Mouse (Mus musculus) limb, embryonic 15.5 days (tissue): ENCODE measurements around the gene Usp2. TPM values are rescaled to one million over a fixed set of nuclear protein-coding genes. Genes with fewer than 3 reads are reported as not detected.

Source experiments
- ATAC-seq: fragments of 200-750 bp; cut with Nextera tagmentation; 2 replicates; pipeline ENCODE4 v1.8.0; 2017; ENCODE audit warnings: low read depth, moderate TSS enrichment; ENCODE audit not compliant: insufficient number of reproducible peaks, low FRiP score, low TSS enrichment
- H3K27ac ChIP-seq: fragments of 300-500 bp; sonication (generic); 2 replicates; pipeline ENCODE4 v1.5.1; 2015; ENCODE audit warnings: moderate library complexity, mild to moderate bottlenecking, inconsistent platforms
- H3K27me3 ChIP-seq: fragments of 300-500 bp; sonication (generic); 2 replicates; pipeline ENCODE4 v1.6.1; 2015; ENCODE audit warnings: inconsistent platforms
- H3K36me3 ChIP-seq: fragments of 300-500 bp; sonication (generic); 2 replicates; pipeline ENCODE4 v1.6.1; 2015; ENCODE audit warnings: inconsistent platforms
- H3K4me1 ChIP-seq: fragments of 300-500 bp; sonication (generic); 2 replicates; pipeline ENCODE4 v1.6.1; 2015; ENCODE audit warnings: inconsistent platforms
- H3K4me2 ChIP-seq: fragments of 300-500 bp; sonication (generic); 2 replicates; pipeline ENCODE4 v1.6.1; 2015; ENCODE audit warnings: mild to moderate bottlenecking, inconsistent platforms
- H3K4me3 ChIP-seq: fragments of 300-500 bp; sonication (generic); 2 replicates; pipeline ENCODE4 v1.5.1; 2015; ENCODE audit warnings: mild to moderate bottlenecking, inconsistent platforms
- H3K9ac ChIP-seq: fragments of 300-500 bp; sonication (generic); 2 replicates; pipeline ENCODE4 v1.6.1; 2015; ENCODE audit warnings: inconsistent platforms
- H3K9me3 ChIP-seq: fragments of 300-500 bp; sonication (generic); 2 replicates; pipeline ENCODE4 v1.6.1; 2016; ENCODE audit warnings: inconsistent platforms
- WGBS: fragments of 180-500 bp; shearing (Covaris S2); methylation state at CpG from one replicate; pipeline ENCODE4 v1.1.7; 2015; 5-methylcytosine and 5-hydroxymethylcytosine counted together
- polyA plus RNA-seq: library from polyadenylated mRNA; unstranded; fragments of >200 nt; fragmentation: Nextera tagmentation; extraction: Ambion mirVana; gene quantifications from 2 replicates; pipeline ENCODE4 v1.2.1, GENCODE M21; 2015

Gene Usp2
- polyA plus RNA-seq, 1 experiment from 2014 or later = 22.5 TPM

GRCm38 (mm10) chr9:44079997-44080780, 13.4 kb downstream of the Usp2 start:
- Histone ChIP-seq H3K27ac (no peak overlapping the region; the same call in 1 of the 2 replicates), H3K36me3 (no peaks in the 10 kb centered on the region), H3K4me3 (no peak overlapping the region), H3K4me2 (no peak overlapping the region), H3K9ac (no peak overlapping the region), H3K9me3 (no peaks in the 10 kb centered on the region), H3K27me3 (no peaks in the 10 kb centered on the region), H3K4me1 (peaks cover 55% of the 10 kb centered on the region)
- 56% methylated on average over 10 of the region's 10 CpGs for WGBS
- no peak for ATAC-seq

- WGBS = 58% methylated on average over 5 of the region's 5 CpGs
- no peaks in the 10 kb centered on the region for H3K9me3 ChIP-seq
- no peak for ATAC-seq
- H3K27me3 ChIP-seq = peaks cover 4% of the 10 kb centered on the region; the same call in 1 of the 2 replicates
- H3K4me1 ChIP-seq = peaks cover 62% of the 10 kb centered on the region
- no peak overlapping the region for H3K4me3 ChIP-seq
- no peak overlapping the region for H3K9ac ChIP-seq
- H3K4me2 ChIP-seq = no peak overlapping the region
- no peaks in the 10 kb centered on the region for H3K36me3 ChIP-seq
- H3K27ac ChIP-seq = no peak overlapping the region
These were observed 14.1 kb downstream of the Usp2 start for GRCm38 (mm10) chr9:44080953-44081352.

DNA sequence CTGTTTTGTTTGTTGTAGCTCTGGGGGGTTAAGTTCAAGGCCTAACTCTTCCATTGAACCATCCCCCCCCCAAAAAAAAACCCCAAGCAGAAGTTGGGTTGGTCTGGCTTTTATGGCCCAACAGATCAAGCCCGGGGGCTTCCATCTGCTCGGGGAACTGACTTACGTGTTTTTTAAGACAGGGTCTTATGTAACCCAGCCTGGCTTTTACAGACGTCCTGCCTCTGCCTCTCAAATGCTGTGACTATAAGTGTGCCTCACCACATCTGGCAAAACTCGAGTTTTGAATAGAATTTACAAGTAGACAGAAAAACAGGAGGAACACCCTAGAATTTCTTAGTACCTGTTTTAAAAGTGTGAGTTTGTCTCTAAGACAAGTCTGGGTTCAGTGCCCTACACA, 14.8 kb downstream of the Usp2 start:
- 22% methylated on average over 5 of the region's 5 CpGs for WGBS
- no peak for ATAC-seq
- H3K4me3 ChIP-seq = no peak overlapping the region
- no peak overlapping the region for H3K27ac ChIP-seq
- no peaks in the 10 kb centered on the region for H3K9me3 ChIP-seq
- H3K27me3 ChIP-seq = peaks cover 8% of the 10 kb centered on the region; the same call in 1 of the 2 replicates
- no peak overlapping the region for H3K4me2 ChIP-seq
- peaks cover 66% of the 10 kb centered on the region for H3K4me1 ChIP-seq
- H3K9ac ChIP-seq = no peak overlapping the region
- no peaks in the 10 kb centered on the region for H3K36me3 ChIP-seq

- no peak overlapping the region for H3K4me2 ChIP-seq
- H3K4me3 ChIP-seq = no peak overlapping the region
- no peaks in the 10 kb centered on the region for H3K9me3 ChIP-seq
- 76% methylated on average over 5 of the region's 5 CpGs for WGBS
- peaks cover 8% of the 10 kb centered on the region; the same call in 1 of the 2 replicates for H3K27me3 ChIP-seq
- H3K27ac ChIP-seq = no peak overlapping the region
- ATAC-seq = no peak
- no peaks in the 10 kb centered on the region for H3K36me3 ChIP-seq
- H3K9ac ChIP-seq = no peak overlapping the region
- H3K4me1 ChIP-seq = peaks cover 70% of the 10 kb centered on the region
These were observed 15.4 kb downstream of the Usp2 start for GRCm38 (mm10) chr9:44082266-44082665.

DNA sequence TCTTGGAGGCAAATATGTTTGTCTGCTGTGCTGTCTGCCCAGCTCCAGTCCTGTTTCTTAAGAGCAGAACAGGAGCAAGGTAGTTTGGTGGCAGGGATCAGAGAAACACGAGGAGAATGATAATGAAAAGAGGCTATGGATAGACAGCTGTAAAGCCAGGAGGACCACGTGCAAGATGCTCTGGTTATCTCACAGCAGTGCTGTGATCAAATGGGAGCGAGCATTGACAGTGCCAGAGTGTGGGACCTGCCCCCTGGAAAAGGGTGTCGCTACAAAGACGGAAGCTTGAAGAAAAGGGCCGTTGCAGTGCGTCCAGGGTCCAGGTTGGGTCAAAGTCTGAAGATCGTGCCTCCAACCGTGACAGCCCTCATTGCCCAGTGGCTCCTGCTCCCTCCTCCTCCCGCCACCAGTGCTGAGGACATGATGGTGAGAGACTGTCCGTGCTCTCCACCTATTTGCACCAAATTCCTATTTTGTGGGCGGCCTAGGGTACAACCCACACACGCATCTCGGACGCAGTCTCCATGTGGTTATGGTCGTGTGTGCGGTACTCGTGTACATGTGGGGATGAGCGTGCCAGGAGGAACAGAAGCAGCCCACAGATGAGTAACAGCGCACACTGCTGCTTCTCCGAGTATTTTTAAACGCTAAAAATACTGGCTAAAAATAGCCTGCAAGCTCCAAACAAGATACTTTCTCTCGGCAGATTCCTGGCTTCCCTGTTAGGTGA, 16.7 kb downstream of the Usp2 start:
- peak overlapping the region; percentile 98 for H3K4me2 ChIP-seq
- H3K4me1 ChIP-seq = peaks cover 71% of the 10 kb centered on the region
- H3K4me3 ChIP-seq = peak overlapping the region; percentile 61; the same call in 1 of the 2 replicates
- H3K36me3 ChIP-seq = no peaks in the 10 kb centered on the region
- 0 out of 2 replicates have a peak overlapping the region, but pooled peaks have one; percentile 5 for H3K27ac ChIP-seq
- ATAC-seq = no peak
- WGBS = 13% methylated on average over 23 of the region's 23 CpGs
- H3K9ac ChIP-seq = no peak overlapping the region
- no peaks in the 10 kb centered on the region for H3K9me3 ChIP-seq
- H3K27me3 ChIP-seq = peaks cover 8% of the 10 kb centered on the region; the same call in 1 of the 2 replicates

GRCm38 (mm10) chr9:44084236-44084635, 17.4 kb downstream of the Usp2 start:
- Histone ChIP-seq H3K9ac (peak overlapping the region; percentile 47), H3K27me3 (peaks cover 8% of the 10 kb centered on the region; the same call in 1 of the 2 replicates), H3K4me1 (peaks cover 67% of the 10 kb centered on the region), H3K4me3 (peak overlapping the region; percentile 61), H3K4me2 (peak overlapping the region; percentile 98), H3K36me3 (no peaks in the 10 kb centered on the region), H3K27ac (0 out of 2 replicates have a peak overlapping the region, but pooled peaks have one; percentile 5), H3K9me3 (no peaks in the 10 kb centered on the region)
- ATAC-seq = no peak
- under 1% methylated on average over 14 of the region's 14 CpGs for WGBS

DNA sequence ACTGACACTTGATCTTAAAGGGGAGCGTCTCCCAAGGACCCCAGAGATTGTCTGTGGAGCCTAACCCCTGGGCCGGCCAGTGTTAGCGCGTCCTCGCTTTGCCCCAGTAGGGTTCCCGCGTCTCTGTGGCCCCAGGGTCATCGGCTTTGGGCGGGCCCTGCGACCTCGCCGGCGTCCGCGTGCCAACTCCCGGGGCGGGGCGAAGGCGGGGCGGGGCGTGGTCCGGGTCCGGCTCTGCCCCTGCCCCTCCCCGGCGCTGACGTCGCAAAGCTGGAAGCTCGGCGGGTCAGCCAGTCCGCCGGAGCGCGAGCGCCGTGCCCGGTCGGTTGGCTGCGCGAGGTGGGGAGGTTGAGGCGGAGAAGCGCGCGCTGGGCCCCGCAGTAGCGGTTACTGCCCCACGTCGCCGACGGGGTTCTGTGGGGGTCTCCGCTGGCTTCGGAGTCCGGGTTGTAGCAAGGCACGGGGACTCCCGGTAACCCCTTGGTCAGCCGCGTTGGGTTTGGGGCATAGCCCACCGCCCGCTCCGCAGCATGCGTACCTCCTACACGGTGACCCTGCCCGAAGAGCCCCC, 17.9 kb downstream of the Usp2 start:
- H3K36me3 ChIP-seq = no peaks in the 10 kb centered on the region
- ATAC-seq = peak; percentile 52
- H3K9me3 ChIP-seq = no peaks in the 10 kb centered on the region
- H3K27ac ChIP-seq = no peak overlapping the region
- H3K4me1 ChIP-seq = peaks cover 63% of the 10 kb centered on the region
- H3K27me3 ChIP-seq = peaks cover 8% of the 10 kb centered on the region; the same call in 1 of the 2 replicates
- H3K4me3 ChIP-seq = peak overlapping the region; percentile 61
- peak overlapping the region; percentile 47 for H3K9ac ChIP-seq
- under 1% methylated on average over 62 of the region's 62 CpGs for WGBS
- peak overlapping the region; percentile 98 for H3K4me2 ChIP-seq

DNA sequence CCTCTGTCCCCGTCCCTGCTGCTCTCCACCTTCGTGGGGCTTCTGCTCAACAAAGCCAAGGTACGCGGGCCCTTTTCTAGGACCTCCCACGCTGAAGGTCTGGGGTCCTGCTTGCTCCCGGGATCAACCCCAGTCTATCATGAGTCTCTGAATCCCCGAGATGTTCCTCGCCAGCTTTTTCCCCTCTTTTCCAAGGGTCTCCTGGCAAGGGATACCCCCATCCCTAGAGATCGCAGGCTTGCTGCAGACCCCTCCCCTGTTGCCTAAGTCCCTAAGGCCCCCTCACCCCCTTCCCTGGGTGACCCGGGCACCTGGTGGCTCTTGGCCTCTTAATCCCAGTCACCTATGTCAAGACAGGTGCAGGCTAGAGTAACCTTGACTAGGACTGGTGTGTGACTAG, 18.5 kb downstream of the Usp2 start:
- whole genome bisulfite sequencing = 4% methylated on average over 10 of the region's 10 CpGs
- H3K27ac ChIP-seq = no peak overlapping the region
- peak overlapping the region; percentile 61 for H3K4me3 ChIP-seq
- H3K4me2 ChIP-seq = peak overlapping the region; percentile 98
- H3K36me3 ChIP-seq = no peaks in the 10 kb centered on the region
- H3K4me1 ChIP-seq = peaks cover 59% of the 10 kb centered on the region
- no peaks in the 10 kb centered on the region for H3K9me3 ChIP-seq
- H3K27me3 ChIP-seq = peaks cover 8% of the 10 kb centered on the region; the same call in 1 of the 2 replicates
- no peak for ATAC-seq
- H3K9ac ChIP-seq = peak overlapping the region; percentile 47

DNA sequence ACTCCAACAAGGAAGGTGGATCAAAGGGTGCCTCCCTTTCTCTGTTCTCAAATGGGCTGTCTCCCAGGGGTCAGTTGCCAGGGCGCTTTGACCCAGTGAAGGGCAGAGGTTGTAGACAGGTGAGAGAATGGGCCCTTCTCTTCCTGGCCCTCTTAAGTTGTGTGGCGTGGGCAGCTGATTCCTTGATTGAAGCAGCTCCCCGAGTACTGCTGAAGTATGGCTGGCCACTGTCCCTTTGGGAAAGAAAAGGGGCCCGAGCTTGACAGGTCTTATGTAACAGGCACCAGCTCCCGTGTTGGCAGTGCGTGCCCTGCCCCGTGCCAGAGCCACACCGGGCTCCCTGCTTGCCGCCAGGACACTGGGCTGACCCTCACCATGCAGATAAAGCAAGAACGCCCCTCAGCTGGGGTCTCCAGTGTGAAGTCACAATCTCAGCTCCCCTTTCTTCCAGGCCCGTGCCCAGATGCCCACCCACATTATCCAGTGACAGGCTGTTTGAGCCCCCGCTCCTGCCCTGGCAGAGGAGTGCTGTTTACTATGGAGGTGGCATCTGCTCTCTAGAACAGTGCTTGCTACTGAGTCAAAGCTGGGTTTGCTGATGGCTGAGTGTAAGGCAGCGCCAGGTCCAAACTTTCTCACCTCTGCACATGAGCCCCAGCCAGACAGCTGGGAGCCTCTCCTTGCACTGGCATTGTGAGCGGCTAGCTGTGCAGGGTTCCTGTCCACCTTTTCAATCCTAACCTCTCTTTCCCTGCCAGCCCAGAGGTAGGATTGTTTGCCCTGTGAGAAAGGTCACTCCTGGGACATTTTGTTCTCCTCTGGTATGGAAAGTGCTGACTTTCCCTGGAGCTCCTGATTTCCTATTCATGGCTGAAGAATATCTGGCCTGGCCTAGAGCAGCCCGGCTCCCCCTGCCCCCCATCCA, 19.2 kb downstream of the Usp2 start:
- H3K27me3 ChIP-seq = peaks cover 8% of the 10 kb centered on the region; the same call in 1 of the 2 replicates
- H3K27ac ChIP-seq = no peak overlapping the region
- H3K4me3 ChIP-seq = peak overlapping the region; percentile 61; the same call in 1 of the 2 replicates
- no peaks in the 10 kb centered on the region for H3K9me3 ChIP-seq
- H3K9ac ChIP-seq = no peak overlapping the region
- ATAC-seq = no peak
- H3K4me2 ChIP-seq = peak overlapping the region; percentile 98; the same call in 1 of the 2 replicates
- peaks cover 52% of the 10 kb centered on the region for H3K4me1 ChIP-seq
- H3K36me3 ChIP-seq = peaks cover 2% of the 10 kb centered on the region
- 68% methylated on average over 15 of the region's 15 CpGs for WGBS

DNA sequence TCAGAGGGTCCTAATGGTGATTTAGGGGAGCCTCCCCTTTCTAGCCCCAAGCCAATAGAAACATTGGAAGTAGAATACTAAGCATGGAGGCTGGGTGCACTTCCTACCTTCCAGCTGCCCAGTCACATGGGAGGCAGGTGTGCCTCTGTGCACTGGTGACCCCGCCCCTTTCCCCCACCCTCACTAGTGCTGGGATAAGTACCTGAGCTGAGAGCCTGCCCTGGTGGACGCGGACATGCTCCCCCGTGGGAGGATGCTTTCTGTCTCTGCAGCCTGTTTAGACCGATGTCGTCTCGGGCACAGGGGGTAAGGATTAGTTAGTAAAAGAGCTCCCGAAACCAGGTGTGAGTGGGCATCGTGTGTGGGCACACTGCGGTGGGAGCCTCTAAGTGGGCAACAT, 20.1 kb downstream of the Usp2 start:
- Histone ChIP-seq H3K4me1 (peaks cover 45% of the 10 kb centered on the region), H3K36me3 (peaks cover 11% of the 10 kb centered on the region), H3K9ac (no peak overlapping the region), H3K27me3 (peaks cover 8% of the 10 kb centered on the region; the same call in 1 of the 2 replicates), H3K9me3 (no peaks in the 10 kb centered on the region), H3K4me2 (no peak overlapping the region), H3K27ac (no peak overlapping the region), H3K4me3 (no peak overlapping the region)
- WGBS = 47% methylated on average over 10 of the region's 10 CpGs
- no peak for ATAC-seq
